Mouse (Mus musculus): ENCODE measurements around the gene Hc. TPM values are rescaled to one million over a fixed set of nuclear protein-coding genes. Genes with fewer than 3 reads are reported as not detected.

Gene Hc
- total RNA-seq, 1 experiment from 2014 or later, result 0.57 TPM

DNA sequence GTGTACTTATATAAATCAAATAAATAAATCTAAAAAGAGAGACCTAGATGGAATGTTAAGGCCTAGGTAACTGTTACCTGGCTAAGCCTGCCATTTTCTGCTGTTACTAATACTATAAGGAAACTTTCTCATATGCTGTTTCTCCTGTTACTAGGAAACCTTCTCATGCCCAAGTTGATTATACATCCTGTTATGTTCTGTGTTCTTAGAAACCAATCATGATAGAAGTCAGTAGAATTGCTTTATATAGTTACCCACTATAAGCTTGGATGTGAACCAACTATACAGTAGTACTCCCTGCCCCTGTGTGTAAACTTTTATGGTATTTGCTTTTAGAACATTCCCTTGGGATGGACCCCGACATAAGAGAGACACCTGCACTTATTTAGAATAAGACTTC lies 73.6 kb downstream of the Hc start:
- ATAC-seq (replicated peaks; ENCODE audit: insufficient number of reproducible peaks, low FRiP score, low TSS enrichment, poor library complexity, severe bottlenecking), result no peak

- ATAC-seq (replicated peaks; ENCODE audit: insufficient number of reproducible peaks, low FRiP score, low TSS enrichment, poor library complexity, severe bottlenecking), result no peak
Observed at GRCm38 (mm10) chr2:34984885-34985284, 76.4 kb downstream of the Hc start.

DNA sequence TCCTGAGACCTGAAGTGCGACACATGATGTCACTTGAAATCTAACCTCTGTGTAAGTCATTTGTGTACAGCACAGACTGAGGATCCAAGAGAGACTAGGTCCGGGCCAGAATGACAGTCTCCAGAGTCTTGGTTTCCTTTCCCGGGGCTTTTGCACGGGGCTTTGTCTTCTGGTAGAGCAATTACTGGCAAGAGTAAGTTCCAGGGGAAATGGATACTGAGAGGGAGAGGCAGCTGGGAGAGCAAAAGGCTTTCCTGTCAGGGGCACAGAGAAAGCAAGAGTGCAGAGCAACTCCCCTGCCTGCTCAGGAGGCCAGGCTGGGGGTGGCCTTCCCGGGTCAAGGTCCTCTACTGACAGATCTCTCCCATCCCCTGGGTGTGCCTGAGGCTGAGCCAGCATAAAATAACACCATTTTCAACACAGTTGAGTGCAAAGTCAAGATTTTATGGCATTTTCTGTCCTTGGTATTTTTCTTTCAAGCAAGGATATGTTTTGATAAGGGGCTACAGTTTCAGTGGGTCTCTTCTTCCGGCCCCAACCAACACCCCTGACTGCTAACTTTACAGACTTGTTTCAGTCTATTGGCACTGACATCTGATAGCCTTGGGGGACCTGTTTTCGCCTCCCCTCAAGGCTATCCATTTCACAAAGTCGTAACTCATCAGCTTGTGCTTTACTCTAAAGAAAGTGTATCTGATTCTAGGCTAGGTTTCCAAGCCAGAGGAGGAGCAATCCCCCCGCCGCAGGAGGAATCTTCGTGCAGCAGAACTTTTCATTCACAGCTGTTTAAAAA lies 78.1 kb downstream of the Hc start:
- ATAC-seq (replicated peaks; ENCODE audit: insufficient number of reproducible peaks, low FRiP score, low TSS enrichment, poor library complexity, severe bottlenecking), result no peak

DNA sequence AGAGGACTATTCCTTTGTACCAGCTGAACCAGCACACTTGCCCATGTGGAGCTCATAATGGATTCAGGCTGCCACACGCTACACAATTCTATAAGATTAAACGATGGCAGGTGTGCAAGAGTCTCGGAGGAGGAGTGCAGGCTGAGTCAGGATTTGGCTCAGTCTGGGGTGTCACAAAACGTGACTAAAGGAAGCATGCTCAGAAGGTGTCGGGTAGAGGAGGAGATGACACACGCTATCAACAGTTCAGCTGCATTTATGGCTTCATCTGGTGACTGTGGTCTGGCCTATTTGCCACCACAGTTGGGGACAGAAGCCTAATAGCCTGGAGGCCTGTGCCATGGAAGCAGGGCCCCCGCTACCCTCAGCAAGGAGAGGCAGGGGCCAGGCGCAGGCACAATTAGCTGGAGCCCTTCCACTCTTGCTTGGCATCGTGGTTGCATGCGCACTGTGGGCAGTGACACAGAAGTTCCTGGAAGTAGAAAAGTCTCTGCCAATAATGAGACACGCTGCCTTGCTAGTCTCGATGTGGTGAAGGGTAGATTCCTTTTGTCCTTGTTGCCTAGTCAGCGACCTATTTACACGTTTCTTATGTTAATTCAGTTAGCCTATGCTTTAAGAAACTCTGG lies 79.0 kb downstream of the Hc start:
- ATAC-seq (replicated peaks; ENCODE audit: insufficient number of reproducible peaks, low FRiP score, low TSS enrichment, poor library complexity, severe bottlenecking), result 0 out of 2 replicates have a peak, but pooled peaks have one; percentile 28

GRCm38 (mm10) chr2:34979459-34980011 lies 81.7 kb downstream of the Hc start:
- no peak for ATAC-seq (replicated peaks; ENCODE audit: insufficient number of reproducible peaks, low FRiP score, low TSS enrichment, poor library complexity, severe bottlenecking)

DNA sequence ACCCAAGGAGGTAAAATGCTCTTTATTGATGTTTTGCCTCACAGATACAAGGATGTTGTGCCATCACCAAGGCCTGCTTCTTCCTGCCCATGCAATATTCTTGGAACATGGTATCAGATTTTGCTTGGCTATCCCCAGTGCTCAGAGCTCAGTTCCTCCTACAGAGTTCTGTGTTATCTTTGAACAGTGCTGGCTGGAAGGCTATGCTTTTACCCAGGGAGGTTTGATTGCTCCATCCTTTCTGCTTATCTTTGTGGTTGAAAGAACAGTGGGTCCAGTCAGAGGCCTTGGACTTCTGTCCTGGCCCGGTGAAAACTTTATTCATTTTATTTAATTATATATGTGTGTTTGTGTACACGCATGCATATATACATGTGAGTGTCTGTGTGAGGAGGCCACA lies 83.0 kb downstream of the Hc start:
- ATAC-seq (replicated peaks; ENCODE audit: insufficient number of reproducible peaks, low FRiP score, low TSS enrichment, poor library complexity, severe bottlenecking), result no peak

DNA sequence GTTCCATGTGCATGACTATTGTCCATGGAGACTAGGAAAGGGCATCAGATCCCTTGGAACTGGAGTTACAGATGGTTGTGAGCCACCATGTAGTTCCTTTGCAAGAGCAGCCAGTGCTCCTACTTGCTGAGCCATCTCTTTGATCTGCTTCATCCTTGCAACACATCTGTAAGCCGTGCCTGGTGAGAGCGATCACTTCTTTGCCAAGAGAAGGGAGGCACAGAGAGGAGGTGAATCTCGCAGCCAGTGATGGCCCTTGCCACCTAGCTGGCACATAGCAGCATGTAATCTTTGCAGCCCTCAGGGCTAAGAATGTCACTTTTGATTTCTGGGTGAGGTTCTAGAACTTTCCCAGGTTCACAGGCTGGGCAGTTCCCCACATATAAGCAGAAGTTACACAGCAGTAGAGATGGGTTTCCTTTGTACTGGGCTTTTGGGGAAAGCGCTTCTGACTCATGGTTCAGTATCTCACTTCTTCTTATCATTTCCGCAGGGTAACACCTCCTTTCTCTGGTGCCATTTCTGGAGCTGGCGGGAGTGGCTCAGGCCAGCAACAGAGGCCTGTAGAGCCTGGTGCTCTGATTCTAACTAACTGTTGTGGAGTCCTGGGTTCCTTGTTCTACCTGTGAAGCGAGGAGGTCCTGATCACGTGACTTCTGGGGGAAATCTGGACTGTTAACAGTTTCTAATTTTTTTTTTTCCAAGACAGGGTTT lies 84.1 kb downstream of the Hc start:
- peak; percentile 82 for ATAC-seq (replicated peaks; ENCODE audit: insufficient number of reproducible peaks, low FRiP score, low TSS enrichment, poor library complexity, severe bottlenecking)

GRCm38 (mm10) chr2:34976447-34976846 lies 84.8 kb downstream of the Hc start:
- peak; percentile 74 for ATAC-seq (replicated peaks; ENCODE audit: insufficient number of reproducible peaks, low FRiP score, low TSS enrichment, poor library complexity, severe bottlenecking)

GRCm38 (mm10) chr2:34973087-34973486 lies 88.2 kb downstream of the Hc start:
- no peak for ATAC-seq (replicated peaks; ENCODE audit: insufficient number of reproducible peaks, low FRiP score, low TSS enrichment, poor library complexity, severe bottlenecking)

GRCm38 (mm10) chr2:34971080-34971888 lies 90.0 kb downstream of the Hc start:
- ATAC-seq (replicated peaks; ENCODE audit: insufficient number of reproducible peaks, low FRiP score, low TSS enrichment, poor library complexity, severe bottlenecking), result no peak

GRCm38 (mm10) chr2:34970092-34970750 lies 91.0 kb downstream of the Hc start:
- no peak for ATAC-seq (replicated peaks; ENCODE audit: insufficient number of reproducible peaks, low FRiP score, low TSS enrichment, poor library complexity, severe bottlenecking)

GRCm38 (mm10) chr2:34969166-34969565 lies 92.1 kb downstream of the Hc start:
- ATAC-seq (replicated peaks; ENCODE audit: insufficient number of reproducible peaks, low FRiP score, low TSS enrichment, poor library complexity, severe bottlenecking), result no peak

DNA sequence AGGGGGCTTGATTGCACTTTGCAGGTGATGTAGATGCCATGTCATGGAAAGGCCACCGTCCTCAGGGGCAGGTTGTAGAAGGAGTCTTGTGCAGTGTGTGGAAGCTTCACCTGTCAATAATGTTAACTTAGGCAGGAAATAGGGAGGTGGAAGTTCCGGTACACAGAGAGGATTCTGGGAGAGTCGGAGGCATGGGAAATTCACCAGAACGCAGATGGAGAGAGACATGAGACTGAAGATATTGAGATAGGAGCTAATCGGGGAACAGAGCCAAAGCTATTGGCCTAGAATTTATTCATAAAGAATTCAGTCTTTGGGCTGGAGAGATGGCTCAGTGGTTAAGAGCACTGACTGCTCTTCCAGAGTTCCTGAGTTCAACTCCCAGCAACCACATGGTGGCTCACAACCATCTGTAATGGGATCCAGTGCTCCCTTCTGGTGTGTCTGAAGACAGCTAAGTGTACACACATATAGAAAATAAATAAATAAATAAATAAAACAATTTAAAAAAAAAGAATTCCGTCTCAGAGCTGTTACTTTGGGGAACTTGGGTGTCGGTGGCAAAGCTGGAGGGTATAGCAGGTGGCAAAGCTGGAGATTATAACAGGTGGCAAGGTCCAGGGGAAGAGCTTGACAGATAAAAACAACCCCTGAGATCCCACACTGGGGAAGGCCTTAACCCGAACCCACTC lies 94.8 kb downstream of the Hc start:
- ATAC-seq (replicated peaks; ENCODE audit: insufficient number of reproducible peaks, low FRiP score, low TSS enrichment, poor library complexity, severe bottlenecking), result no peak

- no peak for ATAC-seq (replicated peaks; ENCODE audit: insufficient number of reproducible peaks, low FRiP score, low TSS enrichment, poor library complexity, severe bottlenecking)
Observed at GRCm38 (mm10) chr2:34965806-34966205, 95.4 kb downstream of the Hc start.

DNA sequence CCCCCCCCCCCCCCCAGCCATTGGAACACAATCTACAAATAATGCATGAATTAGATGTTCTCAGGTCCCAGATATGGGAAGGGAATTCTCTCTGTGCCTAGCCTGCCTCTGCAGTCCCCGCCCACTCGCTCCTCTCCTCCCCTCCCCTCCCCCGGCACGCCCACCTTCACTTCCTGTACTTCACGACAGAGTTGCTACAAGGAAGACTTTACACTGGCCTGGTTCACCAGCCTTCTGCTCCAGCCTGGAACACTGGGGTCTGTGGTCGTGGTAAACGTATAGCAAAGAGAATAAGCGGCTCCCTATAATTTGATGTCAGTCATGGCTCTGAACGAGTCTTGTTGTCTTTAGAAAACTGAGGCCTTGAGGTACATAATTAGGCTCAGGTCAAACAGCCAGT lies 95.9 kb downstream of the Hc start:
- 0 out of 2 replicates have a peak, but pooled peaks have one; percentile 34 for ATAC-seq (replicated peaks; ENCODE audit: insufficient number of reproducible peaks, low FRiP score, low TSS enrichment, poor library complexity, severe bottlenecking)

DNA sequence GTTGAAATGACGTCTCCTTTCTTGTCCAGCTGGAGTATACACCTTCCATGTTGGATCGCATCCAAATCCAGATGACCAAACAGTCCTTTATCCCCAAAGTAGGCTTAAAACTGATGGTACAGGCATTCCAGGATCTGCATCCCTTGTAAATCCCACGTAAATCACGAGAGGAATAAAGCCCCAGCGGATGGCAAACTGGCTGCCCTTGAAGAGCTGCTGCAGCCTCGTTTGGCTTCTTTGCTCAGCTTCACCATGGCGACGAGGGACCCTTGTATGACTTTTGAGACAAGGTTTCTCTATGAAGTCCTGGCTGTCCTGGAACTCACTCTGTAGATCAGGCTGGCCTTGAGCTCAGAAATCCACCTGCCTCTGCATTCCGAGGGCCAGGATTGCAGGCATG lies 96.6 kb downstream of the Hc start:
- ATAC-seq (replicated peaks; ENCODE audit: insufficient number of reproducible peaks, low FRiP score, low TSS enrichment, poor library complexity, severe bottlenecking), result no peak

GRCm38 (mm10) chr2:34964230-34964629 lies 97.0 kb downstream of the Hc start:
- no peak for ATAC-seq (replicated peaks; ENCODE audit: insufficient number of reproducible peaks, low FRiP score, low TSS enrichment, poor library complexity, severe bottlenecking)

All from monocyte, adult 5-6 weeks (primary cell).